Mouse (Mus musculus) Muller cell, postnatal 12 days (primary cell): ENCODE measurements around the gene Bclaf1.

Source experiments
- DNase-seq: peaks from one replicate; pipeline ENCODE4 v3.0.0-alpha.2; 2015; ENCODE audit errors: inconsistent ontology term

The Bclaf1 gene

DNA sequence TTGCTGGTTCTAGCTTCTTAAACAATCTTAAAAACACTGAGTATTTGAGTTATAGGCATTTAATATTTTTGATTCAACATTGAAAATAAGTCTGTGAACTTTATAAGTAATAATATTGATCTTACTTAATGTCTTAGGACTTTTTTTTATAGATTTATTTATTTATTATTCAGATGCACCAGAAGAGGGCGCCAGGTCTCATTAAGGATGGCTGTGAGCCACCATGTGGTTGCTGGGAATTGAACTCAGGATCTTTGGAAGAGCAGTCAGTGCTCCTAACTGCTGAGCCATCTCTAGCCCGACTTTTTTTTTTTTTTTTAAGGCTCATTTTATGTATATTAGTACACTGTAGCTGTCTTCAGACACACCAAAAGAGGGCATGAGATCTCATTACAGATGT is 2.5 kb downstream of the Bclaf1 start:
- no peak for DNase-seq

DNA sequence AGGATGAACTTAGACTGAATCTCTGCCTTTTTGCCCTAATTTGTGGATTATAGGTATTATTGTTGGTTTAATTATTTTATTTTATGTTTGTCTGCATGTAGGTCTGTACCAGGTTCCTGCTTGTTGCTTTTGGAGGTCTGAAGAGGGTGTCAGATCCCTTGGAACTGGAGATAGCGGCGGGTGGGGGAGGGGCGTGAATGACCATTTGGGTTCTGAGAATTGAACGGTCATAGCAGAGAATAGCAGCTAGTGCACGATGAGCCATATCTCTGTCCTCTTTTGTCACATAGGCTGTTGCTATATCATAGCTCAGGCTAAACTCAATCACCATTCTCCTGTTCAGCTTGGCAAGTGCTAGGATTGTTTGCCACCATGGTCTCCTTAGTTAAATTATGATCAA is 5.2 kb downstream of the Bclaf1 start:
- no peak for DNase-seq

DNA sequence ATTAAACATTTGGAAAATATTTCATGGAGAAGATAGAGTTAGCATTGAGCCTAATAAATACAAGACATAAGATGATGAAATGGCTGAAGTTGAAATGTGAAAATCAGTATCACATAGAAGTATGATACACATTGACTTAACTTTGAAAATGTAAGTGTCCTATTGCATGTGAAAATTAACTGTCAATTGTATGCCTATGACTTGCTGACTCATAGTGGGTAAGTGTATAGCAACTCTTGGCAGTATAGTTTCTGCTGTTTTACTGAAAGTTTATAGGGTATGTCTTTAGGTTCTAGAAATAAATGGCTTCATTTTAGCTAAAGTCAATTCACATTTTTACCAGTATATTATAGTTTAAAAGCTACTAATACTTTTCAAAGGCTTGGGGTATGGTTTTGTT is 14.0 kb downstream of the Bclaf1 start:
- no peak for DNase-seq

DNA sequence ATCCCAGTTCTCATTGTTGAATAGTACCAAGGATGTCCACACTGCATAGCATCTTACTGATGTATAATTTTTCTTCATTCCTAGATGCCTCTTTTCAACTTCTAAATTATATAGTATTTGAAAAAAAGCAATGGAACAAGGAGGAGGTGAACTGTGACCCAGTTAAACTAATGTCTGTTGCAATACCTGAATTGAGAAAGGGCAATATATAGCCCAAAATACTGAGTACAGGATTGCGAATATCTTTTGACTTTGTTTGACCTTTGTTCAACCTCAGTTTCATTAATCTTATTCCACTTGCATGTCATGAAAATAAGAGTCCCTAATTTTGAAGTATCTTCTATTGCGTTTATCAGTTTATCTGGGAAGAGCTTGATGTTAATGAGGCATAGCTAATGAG is 19.0 kb downstream of the Bclaf1 start:
- no peak for DNase-seq

DNA sequence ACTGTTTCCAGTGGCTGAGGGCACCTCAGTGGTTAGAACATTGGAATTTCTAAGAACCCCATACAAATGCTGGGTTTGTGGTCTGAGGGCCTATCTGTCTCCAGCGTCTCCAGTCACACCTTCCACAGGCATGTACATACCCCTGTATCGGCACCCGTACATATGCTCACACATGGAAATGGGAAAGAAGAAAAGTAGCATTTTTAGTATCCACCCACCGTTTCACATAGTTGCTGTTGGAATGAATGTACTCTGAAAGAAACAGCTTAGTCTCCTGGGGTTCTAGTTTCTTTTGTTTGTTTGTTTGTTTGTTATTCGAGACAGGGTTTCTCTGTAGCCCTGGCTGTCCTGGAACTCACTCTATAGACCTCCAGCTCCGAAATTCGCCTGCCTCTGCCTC is 25.6 kb downstream of the Bclaf1 start:
- DNase-seq, result no peak

DNA sequence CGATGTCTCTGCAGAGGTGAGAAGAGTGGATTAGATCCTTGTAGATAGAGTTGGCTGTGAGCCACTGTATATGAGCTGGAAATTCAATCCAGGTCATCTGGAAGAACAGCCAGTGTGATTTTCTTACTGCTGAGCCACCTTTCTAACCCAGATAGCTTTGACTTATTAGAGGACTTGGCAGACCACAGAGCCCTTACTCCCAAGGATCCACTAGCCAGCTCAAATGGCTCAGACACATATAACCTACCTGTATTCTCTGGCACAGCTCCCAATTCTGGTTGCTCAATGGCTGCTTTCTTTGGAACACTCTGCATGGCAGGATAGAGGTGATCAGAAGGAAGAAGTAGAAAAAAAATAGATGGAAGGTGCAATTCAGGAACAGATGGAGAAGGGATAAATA is 33.5 kb downstream of the Bclaf1 start:
- DNase-seq, result no peak

DNA sequence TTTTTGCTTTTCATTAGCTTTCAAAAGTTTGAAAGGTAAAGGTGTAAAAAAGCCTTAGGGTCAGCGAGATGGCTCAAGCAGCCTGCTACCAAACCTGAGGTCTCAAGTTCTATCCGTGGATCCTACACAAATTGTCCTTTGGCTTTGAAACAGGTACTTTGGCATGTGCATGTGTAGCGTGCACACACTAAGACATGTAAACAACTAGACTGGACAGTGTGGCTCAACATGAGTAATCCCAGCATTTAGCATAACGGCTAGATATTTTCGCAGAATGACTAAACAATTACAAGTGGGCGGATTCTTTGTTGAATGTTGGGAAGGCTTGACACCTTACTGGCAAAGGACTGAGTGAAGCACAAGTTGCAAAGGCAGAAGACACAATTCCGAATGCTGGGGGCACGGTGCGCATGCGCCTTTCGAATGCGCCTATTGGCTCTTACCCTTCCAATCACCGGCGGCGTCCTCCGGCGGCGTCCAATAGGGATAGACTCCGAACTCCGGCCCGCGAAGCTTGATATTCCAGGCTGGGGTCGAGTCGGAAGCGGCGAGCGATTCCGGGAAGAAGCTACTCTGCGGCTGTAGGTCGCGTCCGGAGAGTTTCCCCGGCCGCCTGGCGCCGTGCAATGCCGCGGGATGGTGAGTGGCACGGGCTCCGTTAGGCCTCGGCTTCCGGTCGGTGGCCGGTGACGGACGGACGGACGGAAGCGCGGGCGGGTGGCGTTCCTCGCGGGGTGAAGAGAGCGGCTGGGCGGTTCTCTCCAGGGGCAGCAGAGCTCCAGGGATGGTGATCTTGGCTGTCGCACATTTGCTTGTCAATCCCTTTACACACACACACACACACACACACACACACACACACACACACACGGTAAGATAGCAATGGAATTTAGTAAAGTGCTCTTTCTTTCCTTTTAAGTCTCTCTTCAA is 35.3 kb downstream of the Bclaf1 start, which contains the start of gene Mtfr2:
TSS of gene Mtfr2 (plus strand) at position 486 of the 930 bp plus-strand sequence.
- peak; percentile 94 for DNase-seq

DNA sequence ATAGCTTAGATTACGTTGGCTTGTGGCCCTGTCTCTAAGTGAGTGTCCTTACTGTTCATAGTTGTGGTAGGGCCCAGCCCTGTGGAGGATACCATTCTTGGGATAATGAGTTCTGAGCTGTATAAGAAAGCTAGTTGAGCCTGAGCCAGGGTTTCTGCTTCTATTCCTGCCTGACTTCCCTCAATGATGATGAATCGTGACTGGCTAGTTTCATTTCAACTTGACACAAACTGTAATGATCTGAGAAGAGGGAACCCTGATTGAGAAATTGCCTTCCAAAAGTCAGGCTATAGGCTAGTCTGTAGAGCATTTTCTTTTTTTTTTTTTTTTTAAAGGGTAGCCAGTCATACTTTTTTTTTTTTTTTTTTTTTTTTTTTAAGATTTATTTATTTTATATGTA is 36.6 kb downstream of the Bclaf1 start:
- peak; percentile 34 for DNase-seq

DNA sequence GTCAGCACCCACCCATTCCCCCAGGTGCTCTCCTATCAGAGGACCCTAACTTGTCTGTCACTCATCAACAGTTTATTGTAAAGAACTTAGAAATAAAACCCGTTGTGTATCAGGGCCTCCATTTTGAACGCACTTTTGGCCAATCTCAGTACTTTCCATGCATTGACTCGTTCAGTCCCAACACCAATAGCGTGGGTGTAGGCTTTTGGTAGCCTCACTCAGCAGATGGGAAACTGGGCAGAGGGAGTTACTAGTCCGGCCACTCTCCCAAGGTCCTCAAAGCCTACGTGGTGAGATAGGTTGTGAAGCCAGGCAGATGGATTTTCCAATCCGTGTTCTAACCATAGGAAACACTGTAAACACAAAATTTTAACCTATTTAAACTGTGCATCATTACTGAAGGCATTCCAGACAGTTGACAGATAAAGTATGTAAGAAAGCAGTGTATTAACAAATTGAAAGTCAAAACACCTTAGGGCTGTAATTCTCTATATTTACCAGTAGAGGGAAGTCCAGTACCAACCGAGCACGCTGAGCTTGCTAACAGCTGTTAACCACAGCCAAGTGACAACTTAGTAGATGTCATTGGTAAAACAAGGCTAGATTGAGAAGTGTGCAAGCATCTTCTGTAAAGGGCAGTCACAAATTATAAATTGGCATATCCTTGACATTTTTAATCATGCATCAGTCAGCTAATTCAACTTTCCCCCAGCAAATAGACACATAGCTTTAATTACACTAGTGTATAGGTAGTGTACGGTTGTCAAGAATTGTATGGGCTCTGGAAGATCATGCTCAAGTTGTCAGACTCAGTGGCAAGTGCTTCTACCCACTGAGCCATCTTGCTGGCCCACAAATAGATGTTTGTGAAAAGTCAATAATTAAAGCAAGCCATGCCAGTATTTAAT is 49.5 kb downstream of the Bclaf1 start:
- no peak for DNase-seq

DNA sequence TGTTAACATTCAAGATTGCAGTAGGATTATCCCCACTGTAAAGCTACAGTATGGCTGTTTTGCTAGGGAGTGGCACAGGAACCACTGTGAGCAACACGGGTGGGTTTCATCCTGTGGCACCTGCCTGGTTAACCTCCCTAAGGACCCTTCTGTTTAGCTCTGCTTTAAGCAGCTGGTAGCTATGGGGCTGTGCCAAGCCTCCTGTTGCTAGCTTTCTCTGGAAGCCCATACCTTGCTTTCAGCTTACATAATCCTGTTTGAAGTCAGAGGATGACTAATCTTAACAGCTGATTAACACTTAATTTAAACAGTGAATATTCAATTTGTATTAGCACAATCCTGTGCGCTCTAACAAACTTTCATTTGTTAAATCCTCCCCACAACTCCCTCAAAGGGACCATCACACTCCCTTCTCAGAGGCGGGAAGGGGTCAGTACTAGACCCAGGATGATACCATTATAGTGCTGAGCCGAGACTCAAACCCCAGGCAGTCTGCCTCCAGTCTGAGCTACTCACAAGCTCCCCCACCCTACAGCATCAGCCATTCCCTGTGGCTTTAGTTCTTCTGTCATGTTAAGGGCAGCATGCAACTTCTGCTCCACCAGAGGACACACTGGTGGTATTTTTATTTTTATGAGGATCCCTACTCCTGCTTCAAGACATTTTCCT is 50.3 kb downstream of the Bclaf1 start:
- no peak for DNase-seq

DNA sequence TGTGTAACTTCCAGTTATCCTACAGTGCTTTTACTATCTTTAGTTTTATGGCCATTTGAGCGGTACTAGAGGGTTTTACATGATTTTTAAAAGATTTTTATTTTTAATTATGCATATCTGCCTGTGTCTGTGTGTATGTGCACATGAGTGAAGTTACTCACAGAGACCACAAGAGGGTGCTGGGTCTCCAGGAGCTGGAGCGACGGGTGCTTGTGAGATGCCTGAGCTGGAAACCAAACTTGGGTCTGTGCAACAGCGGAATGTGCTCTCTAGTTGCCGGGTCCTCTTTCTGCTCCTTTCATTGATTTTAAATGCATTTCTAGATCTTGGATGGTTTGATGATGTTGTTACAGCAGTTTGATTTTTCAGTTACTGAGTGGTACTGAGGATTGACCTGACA is 59.8 kb downstream of the Bclaf1 start:
- DNase-seq, result no peak

DNA sequence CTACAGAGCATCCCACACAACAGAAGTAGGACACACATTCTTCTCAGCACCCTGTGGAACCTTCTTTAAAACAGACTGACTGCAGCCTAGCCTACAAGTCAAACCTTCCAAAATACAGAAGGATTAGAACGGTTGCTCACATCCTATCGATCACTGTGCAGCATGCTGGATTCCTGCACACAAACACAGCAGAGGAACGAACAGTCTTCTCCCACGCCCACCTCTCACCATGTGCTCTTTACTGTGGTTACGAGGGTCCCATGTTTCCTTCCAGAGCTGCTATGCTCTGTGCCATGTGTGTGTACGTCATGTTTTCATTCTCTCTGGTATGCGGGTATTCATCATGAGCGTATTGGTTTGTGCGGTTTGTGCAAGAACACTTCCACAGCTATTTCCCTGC is 65.4 kb downstream of the Bclaf1 start:
- DNase-seq, result no peak

DNA sequence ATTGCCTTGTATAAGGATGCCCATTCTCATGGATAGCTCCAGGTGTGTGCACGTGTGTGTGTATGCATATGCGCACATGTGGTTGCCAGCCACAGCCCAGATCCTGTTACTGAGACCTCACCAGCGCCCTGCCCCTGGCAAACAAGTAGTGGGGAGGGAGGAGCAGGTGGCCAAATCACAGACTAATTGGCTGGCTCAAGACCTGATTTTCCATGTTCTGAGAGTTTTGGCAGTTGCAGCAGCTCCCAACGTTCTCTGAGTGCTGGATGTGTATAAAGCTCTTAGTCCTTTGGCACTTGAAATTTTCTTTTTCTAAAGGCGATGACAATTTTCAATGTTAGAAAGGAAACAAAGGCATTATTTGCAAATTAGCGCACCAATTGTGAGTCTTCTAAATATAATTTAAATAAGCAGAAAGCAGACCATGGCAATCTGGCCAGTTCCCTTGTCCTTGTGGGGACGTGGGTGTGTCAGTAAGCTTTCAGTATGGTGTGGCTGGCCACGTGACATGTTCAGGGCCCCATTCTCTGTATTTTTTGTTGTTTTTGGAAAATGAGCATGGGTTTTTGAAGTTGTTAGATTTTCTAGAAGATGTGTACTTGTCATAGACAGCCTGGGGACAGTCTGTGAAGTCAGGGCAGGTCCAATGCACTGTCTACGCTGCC is 66.9 kb downstream of the Bclaf1 start:
- peak; percentile 12 for DNase-seq

DNA sequence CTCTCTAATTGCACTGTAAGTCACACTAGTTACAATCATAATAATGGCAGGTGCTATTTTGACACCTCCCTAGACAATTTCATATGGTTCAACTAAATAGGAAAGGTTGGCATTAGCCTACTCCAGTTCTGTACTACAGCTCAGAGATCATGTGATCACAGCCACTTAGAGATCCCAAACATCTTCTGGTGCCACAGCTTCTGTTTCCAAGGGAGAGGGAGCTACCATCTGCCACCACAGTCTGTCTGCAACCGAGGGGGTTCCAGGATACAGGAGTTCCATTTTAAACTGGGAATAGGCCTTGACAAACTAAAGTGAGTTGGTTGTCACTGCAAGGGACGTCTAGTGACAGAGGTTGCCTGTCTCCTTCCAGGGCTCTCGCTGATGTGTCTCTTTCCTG is 68.5 kb downstream of the Bclaf1 start:
- no peak for DNase-seq

DNA sequence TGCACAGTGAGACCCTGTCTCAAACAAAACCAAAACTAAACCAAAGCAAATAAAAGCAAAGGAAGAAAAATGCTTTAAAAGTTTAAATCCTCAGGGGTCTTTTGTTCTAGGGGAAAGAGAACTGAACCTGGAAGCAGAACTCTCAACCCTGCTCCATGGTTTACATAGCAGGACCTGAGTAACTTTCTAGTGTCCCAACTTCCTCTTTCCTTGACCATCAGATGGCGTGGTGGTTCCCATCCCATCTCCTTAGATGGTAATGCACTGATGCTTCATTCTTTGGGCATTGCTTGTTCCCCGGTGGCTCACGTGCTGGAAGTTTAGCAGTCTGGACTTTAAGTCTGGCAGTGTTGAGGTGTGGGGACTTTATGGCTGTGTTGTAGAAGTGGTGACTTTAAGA is 69.1 kb downstream of the Bclaf1 start:
- DNase-seq, result no peak

DNA sequence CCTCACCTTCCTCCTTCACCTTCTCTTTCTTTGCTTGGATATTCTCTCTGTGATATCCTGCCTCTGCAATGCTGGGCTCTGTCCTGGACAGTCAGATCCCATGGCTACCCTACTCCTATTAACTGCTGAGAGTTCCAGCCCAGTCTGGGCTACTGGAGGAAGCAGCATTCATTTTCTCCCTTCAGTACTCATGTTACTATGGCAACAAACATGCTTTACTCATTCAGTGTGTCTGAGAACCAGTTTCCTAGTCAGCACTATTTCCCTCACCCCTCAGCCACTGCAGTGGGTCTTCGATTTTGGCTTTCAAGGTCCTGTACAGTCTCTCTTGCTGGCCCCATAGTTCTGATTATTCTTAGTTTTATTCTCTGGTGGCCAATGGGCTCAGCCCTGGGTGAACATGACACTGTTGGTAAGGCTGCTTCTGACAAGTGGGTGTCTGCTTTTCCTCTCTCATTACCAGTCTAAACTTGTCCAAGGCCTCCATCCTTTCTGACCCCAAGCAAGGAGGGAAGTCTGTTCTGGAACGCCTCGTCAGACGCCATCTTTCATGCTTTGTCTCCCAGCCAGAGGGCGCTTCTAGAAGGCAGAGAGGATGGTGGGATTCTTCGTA is 70.6 kb downstream of the Bclaf1 start:
- DNase-seq, result no peak

DNA sequence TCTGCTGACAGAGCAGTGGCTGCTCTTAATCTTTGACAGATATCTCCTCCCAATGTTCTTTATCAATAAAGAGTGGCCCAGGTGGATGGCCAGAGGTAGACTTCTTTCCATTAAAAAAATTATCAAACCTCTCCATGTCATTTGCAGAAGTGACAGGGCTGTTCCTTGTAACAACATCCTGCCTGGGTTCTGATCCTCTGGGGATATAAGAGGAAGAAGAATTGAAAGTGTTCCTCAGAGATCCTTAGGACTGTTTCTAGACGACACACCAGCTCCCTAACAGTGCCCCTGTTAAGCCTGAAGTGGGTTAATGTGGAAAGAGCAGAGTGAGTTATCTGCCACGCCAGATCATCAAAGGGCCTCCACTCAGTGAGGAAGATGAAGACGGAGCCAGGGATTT is 78.3 kb downstream of the Bclaf1 start:
- no peak for DNase-seq
